Mouse (Mus musculus): Measurements from ENCODE around the gene Pdf. TPM values are rescaled to one million over a fixed set of nuclear protein-coding genes. Genes with fewer than 3 reads are reported as not detected.

Pdf gene
- 8.3 TPM for total RNA-seq (2023)

DNA sequence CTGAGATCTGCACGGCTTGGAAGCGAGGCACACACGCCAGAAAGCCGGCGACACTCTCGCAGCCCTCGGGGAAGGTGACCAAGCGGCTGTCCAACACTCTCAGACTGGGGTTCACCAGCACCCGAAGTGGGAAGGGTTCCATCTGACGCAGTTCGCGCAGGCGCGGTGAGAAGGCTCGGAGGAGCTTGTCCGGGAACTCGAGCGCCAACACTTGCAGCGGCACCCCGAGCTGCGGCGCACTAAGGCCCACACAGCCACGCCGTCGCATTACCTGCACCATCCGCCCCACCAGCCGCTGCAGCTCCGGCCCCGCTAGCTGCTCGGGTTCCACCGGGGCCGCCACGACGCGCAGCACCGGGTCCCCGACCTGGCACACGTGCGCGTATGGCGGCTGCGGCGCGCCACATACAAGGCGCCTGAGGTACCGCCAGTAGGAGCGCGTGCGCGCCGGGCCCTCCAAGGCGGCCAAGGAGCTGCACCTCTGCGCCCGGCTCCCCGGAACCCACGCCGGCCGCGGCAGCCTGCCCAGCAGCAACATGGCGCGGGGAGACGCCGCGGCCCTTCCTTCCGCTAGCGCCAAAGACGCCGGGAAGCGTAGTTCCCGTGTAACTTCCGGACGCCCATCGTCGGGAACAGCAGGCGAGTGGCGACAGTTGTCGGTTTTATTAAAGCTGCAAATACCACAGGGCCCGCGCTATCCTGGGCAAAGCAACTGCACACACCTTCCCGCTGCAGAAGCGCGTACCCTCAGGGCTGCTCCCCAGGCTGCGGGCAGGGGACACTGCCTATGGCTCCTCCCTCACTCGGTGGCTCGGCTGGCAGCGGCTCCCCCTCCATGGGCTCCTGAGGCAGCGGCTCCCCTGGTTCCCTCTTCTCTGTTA lies at the start of gene Pdf:
Gene Pdf (minus strand): TSS at position 554 of the 881 bp plus-strand sequence.

DNA sequence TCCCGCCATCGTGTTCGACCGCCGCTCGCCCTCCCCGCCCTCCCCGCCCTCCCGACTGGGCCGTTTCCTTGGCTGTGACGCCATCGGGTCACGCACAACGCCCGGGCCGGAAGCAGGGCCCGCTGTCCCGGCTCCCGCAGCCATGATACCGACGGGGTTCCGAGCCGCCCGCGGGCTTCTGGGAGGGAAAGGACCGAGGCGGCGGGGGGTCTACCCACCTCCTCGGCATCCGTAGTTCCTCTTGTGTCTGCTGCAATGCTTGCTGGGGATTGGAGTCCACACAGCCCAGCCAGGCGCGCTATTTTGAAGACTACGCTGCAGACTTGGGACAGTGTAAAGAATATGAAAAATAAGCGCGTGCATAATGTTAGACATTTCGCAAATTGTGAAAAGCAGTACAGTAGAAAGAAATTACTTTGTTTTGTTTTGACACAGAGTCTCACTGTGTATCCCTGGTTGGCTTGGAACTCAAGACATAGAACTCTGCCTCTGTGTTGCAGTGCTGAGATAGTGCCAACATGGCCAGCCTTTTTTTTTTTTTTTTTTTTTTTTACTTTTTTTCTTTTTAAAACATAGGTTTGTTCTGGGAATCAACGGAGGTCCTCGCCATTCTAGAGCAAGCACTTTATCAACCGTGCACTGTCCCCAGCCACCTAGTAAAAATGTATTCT lies 48.1 kb upstream of the Pdf start, which contains the start of gene Terf2:
Gene Terf2 (minus strand): TSS at position 182 of the 671 bp plus-strand sequence.

DNA sequence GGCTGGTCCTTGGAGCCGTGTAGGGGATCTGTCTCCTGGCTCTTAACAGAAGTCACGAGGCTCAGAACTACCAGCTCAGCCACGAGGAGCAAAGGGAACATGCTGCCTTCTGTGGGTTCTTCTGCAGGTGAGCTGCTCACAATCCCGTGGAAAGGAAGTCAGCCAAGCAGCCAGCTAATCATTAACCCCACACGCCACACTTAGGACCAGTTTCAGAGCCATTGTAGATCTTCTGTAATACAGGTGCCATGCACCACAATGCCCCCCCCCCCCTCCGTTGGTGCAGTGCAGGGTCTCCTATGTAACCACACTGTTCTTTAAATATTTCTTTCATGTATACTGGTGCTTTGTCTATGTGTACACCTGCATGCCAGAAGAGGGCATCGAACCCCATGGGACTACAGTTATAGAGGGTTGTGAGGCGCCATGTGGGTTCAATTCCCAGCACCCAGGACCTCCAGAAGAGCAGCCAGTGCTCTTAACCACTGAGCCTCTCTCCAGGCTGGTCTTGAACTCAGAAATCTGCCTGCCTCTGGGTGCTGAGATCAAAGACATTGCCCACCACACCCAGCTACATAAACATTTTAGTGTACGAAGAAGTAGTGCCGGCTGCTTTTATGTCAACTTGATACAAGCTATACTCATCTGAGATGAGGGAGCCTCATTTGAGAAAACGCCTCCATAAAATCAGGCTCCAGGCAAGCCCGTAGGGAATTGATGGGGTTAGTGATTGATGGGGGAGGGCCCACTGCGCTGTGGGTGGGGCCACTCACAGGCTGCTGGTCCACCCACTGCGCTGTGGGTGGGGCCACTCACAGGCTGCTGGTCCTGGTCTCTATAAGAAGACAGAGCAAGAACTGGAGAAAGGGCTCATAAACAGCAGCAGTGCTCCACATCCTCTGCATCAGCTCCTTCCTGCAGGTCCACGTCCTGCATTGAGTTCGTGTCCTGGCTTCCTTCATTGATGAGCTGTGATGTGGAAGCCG lies 17.4 kb upstream of the Pdf start, which contains the start of gene Tmed6:
Gene Tmed6 (minus strand): TSS at position 134 of the 986 bp plus-strand sequence.

DNA sequence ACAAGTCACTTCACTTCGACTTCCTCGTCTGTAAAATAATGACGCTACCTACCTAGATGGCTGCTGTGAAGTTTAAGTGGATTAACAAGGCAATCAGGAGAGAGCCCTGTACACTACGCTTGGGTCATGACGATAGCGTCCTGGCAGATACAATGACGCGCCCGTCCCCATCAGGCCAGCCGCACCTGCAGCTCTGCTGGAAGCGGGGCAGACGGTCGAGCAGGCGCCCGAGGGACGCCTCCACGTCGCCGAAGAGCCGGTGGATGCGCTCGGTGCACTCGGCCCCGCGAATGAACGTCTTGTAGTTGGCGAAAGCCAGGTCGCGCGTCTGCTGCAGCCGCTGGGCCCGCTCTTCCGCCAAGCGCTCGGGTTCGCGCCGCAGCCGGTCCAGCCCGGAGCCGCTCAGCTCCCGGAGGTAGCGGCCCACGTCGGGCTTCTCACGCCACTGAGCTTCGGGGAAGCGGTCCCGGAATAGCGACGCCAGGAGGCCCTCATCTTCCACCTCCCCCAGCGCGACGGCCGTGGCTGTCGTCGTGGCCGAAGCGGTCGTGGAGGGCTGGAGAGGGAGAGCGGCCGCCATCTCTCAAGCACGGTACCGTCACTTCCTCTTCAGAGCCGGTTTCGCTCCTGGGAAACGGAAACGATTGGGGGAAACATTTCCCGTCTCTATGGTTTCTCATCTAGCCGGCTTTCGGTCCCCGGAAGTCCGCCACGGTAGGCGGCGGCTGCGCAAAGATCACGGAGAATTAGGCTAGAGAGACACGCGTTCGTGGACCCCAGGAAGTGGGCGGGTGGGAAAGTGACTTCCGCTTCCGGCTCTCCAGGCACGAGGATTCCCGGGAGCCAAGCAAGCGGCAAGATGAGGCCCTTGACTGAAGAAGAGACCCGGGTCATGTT lies 7.9 kb upstream of the Pdf start, which contains the start of the genes Cog8 and Nip7:
Gene Cog8 (minus strand): TSS at position 614 of the 897 bp plus-strand sequence.
Gene Nip7 (plus strand): TSS at position 802 of the 897 bp plus-strand sequence.

DNA sequence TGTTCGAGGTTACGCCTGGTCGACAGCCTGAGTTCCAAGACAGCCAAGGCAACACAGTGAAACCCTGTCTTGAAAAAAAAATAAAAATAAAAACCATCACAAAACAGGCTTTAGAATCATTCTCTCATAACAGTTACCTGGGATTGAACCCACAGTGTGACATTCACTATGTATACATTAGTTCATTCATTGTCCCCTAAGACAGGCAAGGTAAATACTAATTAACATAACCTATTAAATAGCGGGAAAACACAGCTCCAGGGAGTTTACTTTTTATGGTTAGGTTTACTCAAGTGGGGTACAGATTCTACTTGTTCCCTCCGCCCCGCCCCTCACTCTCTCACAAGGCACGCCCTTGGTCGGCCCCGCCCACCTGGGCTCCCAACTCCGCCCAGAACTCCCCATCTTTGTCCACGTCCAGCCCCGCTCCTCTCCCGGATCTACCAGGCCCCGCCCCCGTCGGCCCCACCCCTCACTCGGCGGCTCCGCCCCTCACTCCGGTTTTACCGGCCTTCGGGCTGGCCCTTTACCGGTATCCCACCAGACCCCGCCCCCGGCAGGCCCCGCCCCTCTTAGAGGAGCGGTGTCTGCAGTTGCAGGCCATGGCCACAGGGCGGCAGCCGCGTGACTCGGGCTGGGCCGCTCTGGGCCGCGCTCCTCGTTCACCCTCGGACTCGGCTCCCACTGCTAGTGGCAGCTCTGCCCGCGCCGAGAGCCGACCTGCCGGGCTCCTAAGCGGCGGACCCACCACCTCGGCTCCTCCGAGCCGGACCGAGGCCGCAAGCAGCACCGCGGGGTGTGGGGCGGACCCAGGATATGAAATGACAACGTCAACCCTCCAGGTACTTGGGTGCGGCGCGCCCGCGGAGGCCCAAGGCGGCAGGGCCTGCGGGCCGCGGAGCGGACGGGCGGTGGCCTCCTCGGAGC lies 17.5 kb downstream of the Pdf start, which contains the start of gene Vps4a:
Gene Vps4a (plus strand): TSS at position 573 of the 927 bp plus-strand sequence.

Other genes with a start within 250 kb of the Pdf start
- gene Has3, start 178.4 kb downstream of the Pdf start, total RNA-seq (2023): 0.68 TPM
- gene Utp4, start 155.0 kb downstream of the Pdf start, total RNA-seq (2023): 52.8 TPM
- gene Sntb2, start 112.9 kb downstream of the Pdf start, total RNA-seq (2023): 6.9 TPM
- gene Vps4a, start 17.4 kb downstream of the Pdf start, total RNA-seq (2023): 53.4 TPM
- gene Cog8, start 8.1 kb upstream of the Pdf start, total RNA-seq (2023): 37.7 TPM
- gene Nip7, start 8.3 kb upstream of the Pdf start, total RNA-seq (2023): 67.0 TPM
- not detected for gene Tmed6, start 17.0 kb upstream of the Pdf start, total RNA-seq (2023)
- gene Terf2, start 47.9 kb upstream of the Pdf start, total RNA-seq (2023): 57.1 TPM
- gene Cyb5b, start 102.0 kb upstream of the Pdf start, total RNA-seq (2023): 27.7 TPM
- 62.3 TPM for gene Nfat5, start 244.9 kb upstream of the Pdf start, total RNA-seq (2023)